Mouse (Mus musculus): Measurements from ENCODE around the gene Csrp3. TPM values are rescaled to one million over a fixed set of nuclear protein-coding genes. Genes with fewer than 3 reads are reported as not detected.
A peak's percentile ranks its signal among the peaks of the same experiment; 100 is the strongest.

Csrp3 gene
- polyA plus RNA-seq, 1 experiment from 2014 or later = 1.5 TPM

DNA sequence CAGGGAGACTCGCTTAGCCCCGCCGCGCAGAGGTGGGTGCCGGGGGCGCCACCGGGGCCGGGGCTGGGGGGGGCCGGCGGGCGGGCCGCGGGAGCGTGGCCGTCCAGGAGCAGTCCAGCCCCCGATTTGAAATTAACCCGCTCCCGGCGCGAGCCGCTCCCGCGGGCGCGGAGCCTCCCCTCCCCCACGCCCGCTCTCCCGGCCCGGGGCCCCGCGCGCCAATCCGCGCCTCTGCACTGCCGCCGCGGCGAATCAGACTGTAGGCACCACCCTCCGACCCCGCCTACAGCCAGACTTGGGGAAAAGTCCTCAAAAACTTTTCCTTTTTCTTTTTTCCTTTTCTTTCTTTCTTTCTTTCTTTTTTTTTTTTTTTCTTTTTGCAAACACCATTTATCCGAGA lies 33.7 kb upstream of the Csrp3 start, which contains the start of gene E2f8:
E2f8 (minus strand) TSS at position 111 of the 400 bp plus-strand sequence.
- Histone ChIP-seq H3K4me3 (peak within 1 kb of the TSS; percentile 92), H3K9me3 (replicated peaks) (no peaks in the 10 kb centered on the region), H3K27me3 (ENCODE audit: low read depth, poor library complexity, severe bottlenecking) (peaks cover 29% of the 10 kb centered on the region), H3K4me1 (peaks cover 25% of the 10 kb centered on the region), H3K36me3 (peaks cover 23% of the 10 kb centered on the region), H3K27ac (peak within 1 kb of the TSS; percentile 98)
- DNase-seq (ENCODE audit: low spot score) = peak; percentile 87
- under 1% methylated on average over 40 of the region's 41 CpGs for WGBS

DNA sequence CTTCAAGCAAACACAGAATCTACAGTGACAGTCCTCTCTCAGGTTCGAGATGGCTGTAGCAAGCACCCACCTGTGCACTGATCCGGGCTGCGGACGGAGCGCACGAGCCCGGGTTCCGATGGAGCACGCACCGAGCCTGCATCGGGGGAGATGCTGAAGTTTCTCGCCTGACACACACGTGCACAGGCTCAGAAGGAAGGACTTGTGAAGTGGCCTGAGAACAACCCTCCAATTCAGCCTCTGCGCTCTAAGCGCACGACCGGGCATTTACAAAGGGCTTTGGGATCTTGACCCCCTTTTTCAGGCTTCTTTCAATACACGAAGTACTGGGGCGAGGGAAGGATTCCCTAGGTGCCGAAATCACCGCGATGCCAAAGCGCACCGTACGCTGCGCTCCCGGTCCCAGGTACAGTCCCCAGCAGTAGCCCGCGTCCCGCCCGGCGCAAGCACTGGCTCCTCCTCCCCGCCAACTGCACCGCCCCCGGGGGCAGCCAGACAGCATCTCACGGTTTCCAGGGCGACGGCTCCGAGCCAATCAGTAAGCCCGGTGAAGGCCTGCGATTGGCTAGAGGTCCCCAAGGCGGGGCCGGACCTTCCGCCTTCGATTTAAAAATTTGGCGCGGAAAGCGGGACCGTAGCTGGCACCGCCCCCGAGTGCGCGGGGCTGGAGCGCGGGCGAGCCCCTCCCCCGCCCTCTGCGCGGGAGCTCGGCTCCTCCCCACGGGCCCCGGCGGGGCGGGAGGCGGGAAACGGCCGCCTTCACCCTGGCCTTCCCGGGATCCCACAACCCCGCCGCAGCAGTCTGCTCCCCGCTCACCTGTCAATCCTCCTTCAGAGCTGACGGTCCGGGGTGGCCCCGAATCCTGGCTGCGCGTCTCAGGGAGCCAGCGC lies 33.0 kb upstream of the Csrp3 start:
- H3K4me3 ChIP-seq = peak overlapping the region; percentile 92

DNA sequence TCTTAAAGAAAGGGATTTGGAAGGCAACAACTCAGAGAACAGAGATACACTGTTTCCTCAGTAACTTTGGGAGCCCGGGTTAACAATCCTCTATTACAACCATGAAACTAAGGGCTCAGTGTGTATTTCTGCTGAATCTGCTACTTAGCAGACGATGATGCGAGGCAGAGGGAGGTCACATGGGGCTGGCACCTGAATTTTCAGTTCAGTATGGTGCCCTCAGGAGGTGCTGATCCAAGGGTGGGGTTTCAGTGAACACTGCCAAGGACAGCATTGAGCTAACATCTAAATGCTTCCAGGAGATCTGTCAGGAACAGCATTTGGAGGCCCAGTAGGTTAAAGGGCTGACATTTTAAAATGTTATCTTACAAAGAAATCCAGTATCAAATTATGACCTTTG lies 31.7 kb upstream of the Csrp3 start:
- peaks cover 41% of the 10 kb centered on the region for H3K36me3 ChIP-seq
- DNase-seq (ENCODE audit: low spot score) = no peak
- H3K9me3 ChIP-seq (replicated peaks) = no peaks in the 10 kb centered on the region
- H3K27me3 ChIP-seq (ENCODE audit: low read depth, poor library complexity, severe bottlenecking) = peaks cover 25% of the 10 kb centered on the region
- peaks cover 25% of the 10 kb centered on the region for H3K4me1 ChIP-seq
- H3K27ac ChIP-seq = no peak overlapping the region
- peak overlapping the region; percentile 92 for H3K4me3 ChIP-seq
- 84% methylated on average over 3 of the region's 3 CpGs for WGBS

More for the DNA sequence above, 33.0 kb upstream of the Csrp3 start:
- no peaks in the 10 kb centered on the region for H3K9me3 ChIP-seq (replicated peaks)
- H3K27ac ChIP-seq = peak overlapping the region; percentile 98
- WGBS = under 1% methylated on average over 71 of the region's 77 CpGs
- peaks cover 29% of the 10 kb centered on the region for H3K27me3 ChIP-seq (ENCODE audit: low read depth, poor library complexity, severe bottlenecking)
- peaks cover 25% of the 10 kb centered on the region for H3K4me1 ChIP-seq
- DNase-seq (ENCODE audit: low spot score) = peak; percentile 98
- H3K36me3 ChIP-seq = peaks cover 28% of the 10 kb centered on the region

DNA sequence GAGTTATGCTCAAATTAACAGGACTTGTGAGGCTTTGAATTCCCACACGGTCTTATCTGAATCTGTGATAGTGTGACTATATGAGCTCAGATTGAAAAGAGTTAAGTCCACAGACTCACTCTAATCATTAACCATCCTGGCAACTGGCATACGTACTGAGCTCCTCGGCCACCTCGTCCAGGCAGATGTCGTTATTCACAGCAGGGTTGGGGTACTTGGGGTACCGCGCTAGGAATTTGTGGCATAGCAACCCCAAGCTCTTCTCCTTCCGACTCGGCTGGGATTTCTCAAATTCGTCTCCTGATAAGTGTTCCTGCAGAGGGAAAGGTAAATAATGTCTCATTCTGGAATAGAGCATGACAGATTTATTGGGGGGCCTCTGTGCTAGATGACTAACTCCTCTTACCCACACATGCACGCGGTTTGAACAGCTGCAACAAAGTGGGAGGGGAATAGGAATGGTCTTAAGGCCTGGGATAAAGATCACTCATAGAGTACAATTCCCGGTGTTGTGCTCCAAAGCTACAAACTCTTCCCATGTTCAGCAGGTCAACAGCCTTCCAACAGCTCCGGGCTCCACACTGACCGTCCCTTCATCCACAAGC lies 30.1 kb upstream of the Csrp3 start:
- peaks cover 19% of the 10 kb centered on the region for H3K4me1 ChIP-seq
- H3K27ac ChIP-seq = no peak overlapping the region
- 83% methylated on average over 15 of the region's 15 CpGs for WGBS
- no peak overlapping the region for H3K4me3 ChIP-seq
- DNase-seq (ENCODE audit: low spot score) = no peak
- H3K27me3 ChIP-seq (ENCODE audit: low read depth, poor library complexity, severe bottlenecking) = peaks cover 10% of the 10 kb centered on the region
- no peaks in the 10 kb centered on the region for H3K9me3 ChIP-seq (replicated peaks)
- peaks cover 58% of the 10 kb centered on the region for H3K36me3 ChIP-seq

DNA sequence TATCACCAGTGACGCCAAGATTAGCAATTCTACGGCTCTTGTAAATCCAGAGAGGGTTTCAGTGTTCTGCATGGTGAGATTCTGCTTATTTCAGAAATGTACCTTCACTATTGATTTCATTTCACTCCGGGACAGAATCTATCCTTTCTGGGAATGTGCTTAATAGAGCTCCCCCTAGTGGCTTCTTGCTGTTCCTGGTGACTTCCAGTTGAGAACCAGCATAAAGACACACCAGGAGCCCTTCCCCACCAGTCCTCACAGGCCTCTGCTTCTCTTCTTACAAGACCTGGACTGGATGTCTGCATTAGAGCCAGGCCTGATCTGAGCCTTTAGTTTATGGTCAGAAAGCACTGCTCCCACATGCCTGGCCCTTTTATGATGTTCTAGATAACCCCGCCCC lies 28.7 kb upstream of the Csrp3 start:
- Histone ChIP-seq H3K4me3 (no peak overlapping the region), H3K36me3 (peaks cover 71% of the 10 kb centered on the region), H3K27ac (no peak overlapping the region), H3K4me1 (peaks cover 13% of the 10 kb centered on the region; the same call in 1 of the 2 replicates), H3K27me3 (ENCODE audit: low read depth, poor library complexity, severe bottlenecking) (no peaks in the 10 kb centered on the region), H3K9me3 (replicated peaks) (no peaks in the 10 kb centered on the region)
- WGBS = 75% methylated on average over 4 of the region's 4 CpGs
- peak; percentile 43 for DNase-seq (ENCODE audit: low spot score)

DNA sequence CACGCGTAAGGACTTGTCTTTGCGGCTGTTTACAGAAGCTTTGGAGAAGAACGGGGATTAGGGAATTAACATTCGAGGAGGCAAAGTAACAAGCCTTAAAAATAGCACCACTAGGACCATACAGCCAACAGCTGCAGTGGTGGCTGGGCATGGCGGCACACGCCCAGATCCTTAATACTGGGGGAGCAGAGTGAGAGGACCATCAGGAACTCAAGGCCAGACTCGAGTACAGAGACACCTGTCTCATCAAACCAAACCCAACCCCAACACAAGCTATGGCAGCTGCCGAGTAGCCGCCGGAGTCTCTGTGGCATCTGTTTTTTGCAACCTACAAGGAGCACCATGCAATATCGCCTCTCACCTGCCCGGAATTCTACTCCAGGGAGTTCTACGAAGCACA lies 27.3 kb upstream of the Csrp3 start:
- Histone ChIP-seq H3K27me3 (ENCODE audit: low read depth, poor library complexity, severe bottlenecking) (no peaks in the 10 kb centered on the region), H3K27ac (no peak overlapping the region), H3K36me3 (peaks cover 86% of the 10 kb centered on the region), H3K9me3 (replicated peaks) (no peaks in the 10 kb centered on the region), H3K4me1 (peaks cover 8% of the 10 kb centered on the region; the same call in 1 of the 2 replicates), H3K4me3 (no peak overlapping the region)
- DNase-seq (ENCODE audit: low spot score) = no peak
- WGBS = 96% methylated on average over 14 of the region's 14 CpGs

DNA sequence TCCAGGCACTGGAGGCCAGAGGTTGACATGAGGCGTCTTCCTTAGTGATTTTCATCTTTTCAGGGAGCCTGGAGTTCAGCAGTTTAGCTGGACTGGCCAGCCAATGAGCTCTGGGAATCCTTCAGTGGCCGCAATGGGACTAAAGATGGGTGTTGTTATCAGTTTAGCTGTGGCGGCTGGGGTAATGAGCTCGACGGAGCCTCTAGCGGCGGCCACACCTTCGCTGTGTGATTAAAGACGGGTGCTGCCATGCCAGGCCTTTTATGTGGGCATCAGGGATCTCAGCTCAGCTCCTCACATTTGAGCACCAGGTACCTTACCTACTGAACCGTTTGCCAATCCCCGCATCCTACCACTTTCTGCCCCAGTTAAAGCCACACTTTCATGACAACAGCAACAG lies 23.5 kb upstream of the Csrp3 start:
- Histone ChIP-seq H3K27ac (no peak overlapping the region), H3K27me3 (ENCODE audit: low read depth, poor library complexity, severe bottlenecking) (no peaks in the 10 kb centered on the region), H3K4me1 (no peaks in the 10 kb centered on the region), H3K9me3 (replicated peaks) (no peaks in the 10 kb centered on the region), H3K4me3 (no peak overlapping the region), H3K36me3 (peaks cover 99% of the 10 kb centered on the region)
- 92% methylated on average over 11 of the region's 11 CpGs for WGBS
- DNase-seq (ENCODE audit: low spot score) = no peak

DNA sequence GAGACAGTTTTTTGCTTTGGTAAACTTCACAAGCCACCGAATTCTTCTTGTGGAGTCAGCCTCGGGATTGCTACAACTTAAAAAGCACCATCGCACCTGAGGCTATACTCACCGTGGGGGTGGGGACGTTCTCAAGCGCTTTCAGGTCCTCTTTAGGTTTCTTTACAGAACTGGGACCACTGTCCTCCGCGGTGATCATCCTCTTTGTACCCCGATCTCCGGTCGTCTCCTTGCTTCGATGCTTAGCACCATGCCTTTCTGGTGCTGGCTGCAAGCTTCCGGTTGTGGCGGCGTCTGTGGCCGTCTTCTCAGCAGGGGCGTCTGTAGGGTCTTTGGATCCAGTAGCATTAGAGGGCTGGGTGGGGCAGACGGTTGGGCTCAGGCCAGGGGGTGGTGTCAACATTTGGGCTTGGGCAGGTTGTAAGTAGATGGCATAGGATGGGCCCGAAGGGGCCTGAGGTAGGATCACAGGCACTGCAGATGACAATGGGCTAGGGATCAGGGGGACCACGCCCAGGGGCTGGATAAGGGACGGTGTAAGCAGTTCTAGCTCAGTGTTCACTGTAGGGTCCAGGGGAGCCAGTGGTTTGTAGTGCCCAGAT lies 22.8 kb upstream of the Csrp3 start:
- H3K4me1 ChIP-seq = no peaks in the 10 kb centered on the region
- H3K4me3 ChIP-seq = no peak overlapping the region
- H3K27me3 ChIP-seq (ENCODE audit: low read depth, poor library complexity, severe bottlenecking) = no peaks in the 10 kb centered on the region
- no peaks in the 10 kb centered on the region for H3K9me3 ChIP-seq (replicated peaks)
- no peak for DNase-seq (ENCODE audit: low spot score)
- no peak overlapping the region for H3K27ac ChIP-seq
- 92% methylated on average over 21 of the region's 21 CpGs for WGBS
- H3K36me3 ChIP-seq = peaks cover 100% of the 10 kb centered on the region

DNA sequence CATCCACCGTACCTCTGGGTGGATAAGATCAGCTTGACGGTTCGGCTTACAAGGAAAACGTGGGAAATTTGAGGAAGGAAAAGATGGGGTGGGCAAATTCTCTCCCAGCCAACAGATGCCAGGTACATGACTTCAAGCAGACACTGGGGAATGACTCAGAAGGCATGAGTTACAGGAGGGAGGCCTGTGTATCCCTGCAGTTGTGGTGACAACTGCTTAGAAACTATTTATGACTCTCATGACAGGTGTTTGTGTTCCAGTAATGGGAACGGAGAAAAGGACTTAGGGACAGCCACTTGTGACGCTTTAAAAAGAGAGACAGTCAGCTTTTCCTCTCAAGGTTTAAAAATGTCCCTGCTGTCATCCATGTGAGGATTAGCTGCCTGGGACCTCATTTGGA lies 22.3 kb upstream of the Csrp3 start:
- Histone ChIP-seq H3K36me3 (peaks cover 100% of the 10 kb centered on the region), H3K4me3 (no peak overlapping the region), H3K9me3 (replicated peaks) (no peaks in the 10 kb centered on the region), H3K27ac (no peak overlapping the region), H3K4me1 (no peaks in the 10 kb centered on the region), H3K27me3 (ENCODE audit: low read depth, poor library complexity, severe bottlenecking) (no peaks in the 10 kb centered on the region)
- WGBS = 90% methylated on average over 6 of the region's 6 CpGs
- no peak for DNase-seq (ENCODE audit: low spot score)

DNA sequence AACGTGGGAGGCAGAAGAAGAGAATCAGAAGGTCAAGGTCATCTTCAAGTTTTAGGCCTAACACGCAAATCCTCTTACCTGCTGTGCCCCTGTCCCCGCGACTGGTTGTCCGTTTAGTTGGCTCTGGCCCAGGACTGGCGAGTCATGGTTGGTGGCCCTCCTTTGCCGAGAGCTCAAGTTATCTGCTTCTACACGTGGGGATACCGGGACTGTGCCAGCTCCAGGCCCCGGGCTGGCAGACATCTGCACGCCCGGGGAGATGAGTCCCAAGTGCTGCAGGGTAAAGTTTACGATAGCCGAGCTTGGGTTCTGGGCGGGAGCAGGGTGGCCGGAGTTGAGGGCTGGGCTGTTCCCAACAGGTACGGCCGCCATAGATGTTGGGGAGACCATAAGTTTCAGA lies 19.7 kb upstream of the Csrp3 start:
- no peak overlapping the region for H3K4me3 ChIP-seq
- H3K27ac ChIP-seq = no peak overlapping the region
- H3K27me3 ChIP-seq (ENCODE audit: low read depth, poor library complexity, severe bottlenecking) = no peaks in the 10 kb centered on the region
- 95% methylated on average over 18 of the region's 18 CpGs for WGBS
- no peaks in the 10 kb centered on the region for H3K4me1 ChIP-seq
- H3K9me3 ChIP-seq (replicated peaks) = no peaks in the 10 kb centered on the region
- peaks cover 87% of the 10 kb centered on the region for H3K36me3 ChIP-seq
- DNase-seq (ENCODE audit: low spot score) = no peak

DNA sequence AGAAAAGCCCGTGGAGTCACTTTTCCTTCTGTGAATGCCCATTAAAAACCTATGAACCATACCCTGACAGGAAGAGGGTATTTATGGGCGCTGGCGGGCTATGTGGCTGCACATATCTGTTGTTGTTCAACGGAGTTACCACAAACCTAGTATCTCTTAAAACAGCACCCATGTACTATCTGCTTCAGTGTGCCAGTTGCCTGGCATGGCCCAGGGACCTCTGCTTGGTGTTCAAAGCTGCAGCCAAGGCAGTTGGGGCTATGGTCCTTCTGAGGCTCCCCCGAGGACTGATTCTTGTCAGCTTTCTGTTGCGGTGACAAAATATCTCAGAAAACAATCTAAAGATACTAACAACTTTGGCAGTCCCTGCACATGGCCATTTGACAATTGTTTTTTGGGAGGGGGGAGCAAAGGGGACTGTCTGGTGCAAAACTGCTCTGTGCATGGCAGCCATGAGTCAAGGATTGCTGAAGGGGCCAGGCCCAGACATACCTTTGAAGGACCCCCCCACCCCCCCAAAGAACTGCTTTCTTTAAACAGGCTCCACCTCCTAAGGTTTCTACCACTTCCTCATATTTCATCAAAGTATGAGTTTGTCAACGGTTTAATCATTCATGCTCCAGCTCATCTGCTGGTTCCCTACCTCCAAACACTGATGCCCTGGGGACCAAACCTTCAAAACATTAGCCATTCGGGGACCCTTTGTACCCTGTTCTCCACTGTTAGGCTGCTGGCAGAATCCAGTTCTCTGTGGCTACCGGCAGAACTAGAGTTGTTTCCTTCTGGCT lies 17.0 kb upstream of the Csrp3 start:
- H3K9me3 ChIP-seq (replicated peaks) = no peaks in the 10 kb centered on the region
- DNase-seq (ENCODE audit: low spot score) = no peak
- WGBS = 92% methylated on average over 9 of the region's 9 CpGs
- no peaks in the 10 kb centered on the region for H3K4me1 ChIP-seq
- no peak overlapping the region for H3K27ac ChIP-seq
- H3K27me3 ChIP-seq (ENCODE audit: low read depth, poor library complexity, severe bottlenecking) = no peaks in the 10 kb centered on the region
- H3K4me3 ChIP-seq = no peak overlapping the region
- peaks cover 60% of the 10 kb centered on the region for H3K36me3 ChIP-seq

DNA sequence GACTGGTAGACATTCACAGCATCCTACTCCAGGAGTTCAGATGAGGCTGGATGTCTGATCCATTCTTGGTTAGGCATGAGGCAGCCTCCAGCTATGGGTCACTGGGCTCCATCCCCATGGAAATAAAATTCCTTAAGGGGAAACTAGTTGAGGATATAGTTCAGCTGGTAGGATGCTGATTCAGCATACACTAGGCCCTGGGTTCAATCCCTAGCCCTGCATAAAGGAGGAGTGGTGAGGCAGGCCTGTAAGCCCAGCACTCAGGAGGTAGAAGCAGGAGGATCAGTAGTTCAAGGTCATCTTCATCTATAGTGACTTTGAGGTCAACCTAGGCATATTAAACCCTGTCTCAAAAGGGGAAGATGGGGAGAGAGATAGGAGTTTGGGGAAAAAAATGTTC lies 16.4 kb upstream of the Csrp3 start:
- no peak for DNase-seq (ENCODE audit: low spot score)
- Histone ChIP-seq H3K4me3 (no peak overlapping the region), H3K27me3 (ENCODE audit: low read depth, poor library complexity, severe bottlenecking) (no peaks in the 10 kb centered on the region), H3K9me3 (replicated peaks) (no peaks in the 10 kb centered on the region), H3K36me3 (peaks cover 53% of the 10 kb centered on the region), H3K27ac (no peak overlapping the region), H3K4me1 (no peaks in the 10 kb centered on the region)

Measured in limb, embryonic 10.5 days (tissue).